Comparison of ENCODE assay signal across 8 mouse cellular contexts in genomic region chr16:84527375-84527774, GRCm38 (mm10). TPM values are rescaled to one million over a fixed set of nuclear protein-coding genes. Genes with fewer than 3 reads are reported as not detected.
DNase-seq lines count a peak whose midpoint lies in the region; ATAC-seq and TF ChIP-seq lines count a peak whose summit lies in the region.
"Had no signal": no experiment of that assay in that cellular context is flagged by ENCODE, and none has a peak within 500 bp of the region (broad histone marks: within the 10 kb centered on the region; RNA-seq: fewer than 3 reads in every experiment).

No protein-coding gene starts in this region.

- WGBS in neural tube, embryonic 15.5 days = 64% methylated on average over 11 of the region's 11 CpGs

- ATAC-seq in neural tube, embryonic 15.5 days (ENCODE audit: low FRiP score) = no peak

- H3K4me1 ChIP-seq in neural tube, embryonic 15.5 days = no peaks in the 10 kb centered on the region
- no peaks in the 10 kb centered on the region for H3K4me1 ChIP-seq in testis, adult 2 months (ENCODE audit: control insufficient read depth, insufficient read depth, low read length)

- H3K9ac ChIP-seq in neural tube, embryonic 15.5 days (replicated peaks) = no peak overlapping the region

- TF ChIP-seq POLR2A in testis, adult 2 months (IDR thresholded peaks at IDR 0.05; ENCODE audit: control insufficient read depth, low read depth, low read length) = no peak

- H3K36me3 ChIP-seq in neural tube, embryonic 15.5 days = no peaks in the 10 kb centered on the region
- no peaks in the 10 kb centered on the region for H3K36me3 ChIP-seq in testis, adult 2 months (ENCODE audit: control insufficient read depth, insufficient read depth, low read length)

- TF ChIP-seq CTCF in testis, adult 2 months (IDR thresholded peaks at IDR 0.05; ENCODE audit: control insufficient read depth, insufficient read depth, insufficient replicate concordance, low read depth, low read length) = 0 out of 2 replicates have a peak, but pooled peaks have one; percentile 2

- no peaks in the 10 kb centered on the region for H3K27me3 ChIP-seq in neural tube, embryonic 15.5 days (replicated peaks)
- no peaks in the 10 kb centered on the region for H3K27me3 ChIP-seq in testis, adult 2 months (ENCODE audit: control insufficient read depth, insufficient read depth, low read length)

- no peak overlapping the region for H3K27ac ChIP-seq in neural tube, embryonic 15.5 days (replicated peaks)
- H3K27ac ChIP-seq in testis, adult 2 months (ENCODE audit: control insufficient read depth, insufficient read depth, low read depth, low read length) = no peak overlapping the region

- peak; percentile 18 for DNase-seq in neural tube, embryonic 10.5 days (ENCODE audit: extremely low spot score, low spot score)
- DNase-seq in adipocyte (ENCODE audit: low spot score) = peak; percentile 76
- peak; percentile 51 for DNase-seq in embryo, embryonic 10 days (ENCODE audit: low spot score)
- peak; percentile 73 to 74 for DNase-seq in kidney, postnatal 4 days
- DNase-seq in lung, postnatal 25 days (ENCODE audit: low spot score) = peak; percentile 4

- H3K4me3 ChIP-seq in neural tube, embryonic 15.5 days (replicated peaks) = no peak overlapping the region
- no peak overlapping the region for H3K4me3 ChIP-seq in testis, adult 2 months (ENCODE audit: control insufficient read depth, low read depth, low read length)

- H3K4me2 ChIP-seq in neural tube, embryonic 15.5 days = no peak overlapping the region

- no peaks in the 10 kb centered on the region for H3K9me3 ChIP-seq in neural tube, embryonic 15.5 days (replicated peaks)

RNA-seq across cellular contexts. Expression of gene A730009L09Rik, which starts 12.5 kb away (rescaled TPM):
- 0.41 TPM in 1 of 2 replicates, not detected in the other for polyA plus RNA-seq in neural tube, embryonic 15.5 days (2015; fragmentation: Nextera tagmentation; extraction: Ambion mirVana)
- 0.09 and 0.10 TPM in 2 replicates for polyA plus RNA-seq in testis, adult 2 months (2012; rRNA removed)
- polyA plus RNA-seq: lung, embryonic 16.5 days had no signal

Comparison
In these comparisons a context has a peak if more than half of its experiments do, and no peak if none do; other contexts are left out.
1. DNase-seq: peak in every context shown above with its lines; median percentile 76 in adipocyte; 74 in kidney, postnatal 4 days; 51 in embryo, embryonic 10 days; 18 in neural tube, embryonic 10.5 days; 4 in lung, postnatal 25 days.